Mouse (Mus musculus) forebrain, embryonic 11.5 days (tissue): ENCODE results near the gene Gm813. TPM values are rescaled to one million over a fixed set of nuclear protein-coding genes. Genes with fewer than 3 reads are reported as not detected.

ENCODE experiments used
- ATAC-seq: fragments of 200-750 bp; cut with Nextera tagmentation; replicated peaks from 2 replicates; pipeline ENCODE4 v1.8.0; 2017; ENCODE audit warnings: moderate TSS enrichment; ENCODE audit not compliant: low FRiP score
- DNase-seq: peaks from one replicate; pipeline ENCODE4 v3.0.0-alpha.2; 2017; ENCODE audit warnings: low spot score
- H3K27ac ChIP-seq: fragments of 300-500 bp; sonication (generic); 2 replicates; pipeline ENCODE4 v1.5.1; 2014; ENCODE audit warnings: low read depth, low read length
- H3K27me3 ChIP-seq: fragments of 300-500 bp; sonication (generic); 2 replicates; pipeline ENCODE4 v1.6.1; 2014; ENCODE audit warnings: mild to moderate bottlenecking, low read length, mixed read lengths; ENCODE audit not compliant: control insufficient read depth, insufficient read depth
- H3K36me3 ChIP-seq: fragments of 300-500 bp; sonication (generic); 2 replicates; pipeline ENCODE4 v1.6.1; 2014; ENCODE audit warnings: mild to moderate bottlenecking, low read length, moderate library complexity, mixed read lengths; ENCODE audit not compliant: control insufficient read depth, insufficient read depth
- H3K4me1 ChIP-seq: fragments of 300-500 bp; sonication (generic); replicated peaks from 2 replicates; pipeline ENCODE4 v1.6.1; 2014; ENCODE audit warnings: low read length, mixed read lengths; ENCODE audit not compliant: control insufficient read depth, insufficient read depth
- H3K4me2 ChIP-seq: fragments of 300-500 bp; sonication (generic); 2 replicates; pipeline ENCODE4 v1.6.1; 2014; ENCODE audit warnings: low read depth, mild to moderate bottlenecking, low read length, moderate library complexity, mixed read lengths; ENCODE audit not compliant: severe bottlenecking
- H3K4me3 ChIP-seq: fragments of 300-500 bp; sonication (generic); 2 replicates; pipeline ENCODE4 v1.5.1; 2014; ENCODE audit warnings: low read depth, low read length
- H3K9ac ChIP-seq: fragments of 300-500 bp; sonication (generic); 2 replicates; pipeline ENCODE4 v1.6.1; 2014; ENCODE audit warnings: low read length
- H3K9me3 ChIP-seq: fragments of 300-500 bp; sonication (generic); 2 replicates; pipeline ENCODE4 v1.6.1; 2016; ENCODE audit warnings: low read length, mixed read lengths; ENCODE audit not compliant: control insufficient read depth
- WGBS: fragments of 180-500 bp; shearing (Covaris S2); extraction: QIAGEN DNeasy Blood & Tissue Kit; methylation state at CpG from one replicate; pipeline ENCODE4 v1.1.7; 2014; 5-methylcytosine and 5-hydroxymethylcytosine counted together
- polyA plus RNA-seq: library from polyadenylated mRNA; unstranded; fragments of >200 nt; fragmentation: Nextera tagmentation; extraction: Ambion mirVana; gene quantifications from 2 replicates; pipeline ENCODE4 v1.2.1, GENCODE M21; 2014

Gm813 gene
- polyA plus RNA-seq, 1 experiment from 2014 or later = not detected

GRCm38 (mm10) chr16:58649979-58650378, 33.2 kb upstream of the Gm813 start:
- H3K4me1 ChIP-seq = no peaks in the 10 kb centered on the region
- no peak overlapping the region for H3K9ac ChIP-seq
- DNase-seq (no peak), ATAC-seq (no peak)
- no peaks in the 10 kb centered on the region for H3K9me3 ChIP-seq
- no peaks in the 10 kb centered on the region for H3K27me3 ChIP-seq
- no peaks in the 10 kb centered on the region for H3K36me3 ChIP-seq
- no peak overlapping the region for H3K27ac ChIP-seq
- WGBS = 98% methylated on average over 10 of the region's 10 CpGs
- no peak overlapping the region for H3K4me2 ChIP-seq
- no peak overlapping the region for H3K4me3 ChIP-seq

- DNase-seq (no peak), ATAC-seq (no peak)
- H3K36me3 ChIP-seq = no peaks in the 10 kb centered on the region
- H3K9me3 ChIP-seq = no peaks in the 10 kb centered on the region
- H3K27me3 ChIP-seq = no peaks in the 10 kb centered on the region
- no peak within 1 kb of the TSS for H3K4me2 ChIP-seq
- H3K4me3 ChIP-seq = no peak within 1 kb of the TSS
- no peaks in the 10 kb centered on the region for H3K4me1 ChIP-seq
- WGBS = 92% methylated on average over 3 of the region's 3 CpGs
- no peak within 1 kb of the TSS for H3K27ac ChIP-seq
- no peak within 1 kb of the TSS for H3K9ac ChIP-seq
Observed at GRCm38 (mm10) chr16:58638689-58639175, 22.0 kb upstream of the Gm813 start, which contains the start of gene E330017A01Rik. Gene E330017A01Rik (minus strand): TSS chr16:58638739.

- no peak overlapping the region for H3K27ac ChIP-seq
- H3K4me2 ChIP-seq = no peak overlapping the region
- H3K9me3 ChIP-seq = no peaks in the 10 kb centered on the region
- no peaks in the 10 kb centered on the region for H3K4me1 ChIP-seq
- no peak for ATAC-seq
- no peaks in the 10 kb centered on the region for H3K27me3 ChIP-seq
- no peak overlapping the region for H3K4me3 ChIP-seq
- H3K9ac ChIP-seq = no peak overlapping the region
- WGBS = 75% methylated on average over 7 of the region's 7 CpGs
- H3K36me3 ChIP-seq = no peaks in the 10 kb centered on the region
- DNase-seq = no peak
Observed at GRCm38 (mm10) chr16:58638016-58638415, 21.2 kb upstream of the Gm813 start.

GRCm38 (mm10) chr16:58637448-58637847, 20.7 kb upstream of the Gm813 start:
- Histone ChIP-seq H3K9ac (no peak overlapping the region), H3K36me3 (no peaks in the 10 kb centered on the region), H3K4me2 (no peak overlapping the region), H3K4me3 (no peak overlapping the region), H3K9me3 (no peaks in the 10 kb centered on the region), H3K27ac (no peak overlapping the region), H3K27me3 (no peaks in the 10 kb centered on the region), H3K4me1 (no peaks in the 10 kb centered on the region)
- DNase-seq = no peak
- ATAC-seq = no peak
- WGBS = 79% methylated on average over 4 of the region's 4 CpGs

GRCm38 (mm10) chr16:58635866-58636265, 19.1 kb upstream of the Gm813 start:
- 65% methylated on average over 2 of the region's 2 CpGs for WGBS
- DNase-seq (no peak), ATAC-seq (no peak)
- Histone ChIP-seq H3K27me3 (no peaks in the 10 kb centered on the region), H3K4me3 (no peak overlapping the region), H3K4me1 (no peaks in the 10 kb centered on the region), H3K27ac (no peak overlapping the region), H3K4me2 (no peak overlapping the region), H3K9me3 (no peaks in the 10 kb centered on the region), H3K9ac (no peak overlapping the region), H3K36me3 (no peaks in the 10 kb centered on the region)

GRCm38 (mm10) chr16:58629736-58630135, 13.0 kb upstream of the Gm813 start:
- H3K36me3 ChIP-seq = no peaks in the 10 kb centered on the region
- WGBS = 70% methylated on average over 2 of the region's 2 CpGs
- H3K4me2 ChIP-seq = no peak overlapping the region
- no peaks in the 10 kb centered on the region for H3K9me3 ChIP-seq
- ATAC-seq = no peak
- H3K4me3 ChIP-seq = no peak overlapping the region
- H3K4me1 ChIP-seq = no peaks in the 10 kb centered on the region
- no peak overlapping the region for H3K27ac ChIP-seq
- no peak overlapping the region for H3K9ac ChIP-seq
- DNase-seq = no peak
- H3K27me3 ChIP-seq = no peaks in the 10 kb centered on the region

- Histone ChIP-seq H3K27me3 (no peaks in the 10 kb centered on the region), H3K27ac (no peak overlapping the region), H3K36me3 (no peaks in the 10 kb centered on the region), H3K9me3 (no peaks in the 10 kb centered on the region), H3K4me1 (no peaks in the 10 kb centered on the region), H3K4me2 (no peak overlapping the region), H3K9ac (no peak overlapping the region), H3K4me3 (no peak overlapping the region)
- WGBS = 94% methylated on average over 5 of the region's 5 CpGs
- DNase-seq (no peak), ATAC-seq (no peak)
Observed at GRCm38 (mm10) chr16:58628968-58629367, 12.2 kb upstream of the Gm813 start.

GRCm38 (mm10) chr16:58628336-58628680, 11.5 kb upstream of the Gm813 start:
- H3K36me3 ChIP-seq = no peaks in the 10 kb centered on the region
- H3K9ac ChIP-seq = no peak overlapping the region
- no peaks in the 10 kb centered on the region for H3K4me1 ChIP-seq
- H3K9me3 ChIP-seq = no peaks in the 10 kb centered on the region
- no peak overlapping the region for H3K4me3 ChIP-seq
- H3K27ac ChIP-seq = no peak overlapping the region
- no peak overlapping the region for H3K4me2 ChIP-seq
- WGBS = 85% methylated on average over 2 of the region's 2 CpGs
- H3K27me3 ChIP-seq = no peaks in the 10 kb centered on the region
- DNase-seq = no peak
- no peak for ATAC-seq

- ATAC-seq = no peak
- H3K4me2 ChIP-seq = no peak overlapping the region
- DNase-seq = no peak
- H3K9me3 ChIP-seq = no peaks in the 10 kb centered on the region
- no peak overlapping the region for H3K9ac ChIP-seq
- 85% methylated on average over 4 of the region's 4 CpGs for WGBS
- H3K27ac ChIP-seq = no peak overlapping the region
- no peaks in the 10 kb centered on the region for H3K4me1 ChIP-seq
- H3K36me3 ChIP-seq = no peaks in the 10 kb centered on the region
- no peak overlapping the region for H3K4me3 ChIP-seq
- no peaks in the 10 kb centered on the region for H3K27me3 ChIP-seq
Observed at GRCm38 (mm10) chr16:58627597-58628335, 11.0 kb upstream of the Gm813 start.
